Mouse (Mus musculus): ENCODE data around the gene Gm21964. TPM values are rescaled to one million over a fixed set of nuclear protein-coding genes. Genes with fewer than 3 reads are reported as not detected.

Gene Gm21964
- polyA plus RNA-seq, 1 experiment: not detected

- no peaks in the 10 kb centered on the region for H3K36me3 ChIP-seq (replicated peaks; ENCODE audit: low read length)
- H3K4me3 ChIP-seq (replicated peaks): no peak overlapping the region
- TF ChIP-seq GATA1 (IDR thresholded peaks at IDR 0.05; ENCODE audit: borderline replicate concordance, low read length): no peak
- no peak for TF ChIP-seq FLI1 (IDR thresholded peaks at IDR 0.05; ENCODE audit: low read length)
- H3K4me1 ChIP-seq: no peaks in the 10 kb centered on the region
- H3K27me3 ChIP-seq (replicated peaks): no peaks in the 10 kb centered on the region
- peaks cover 21% of the 10 kb centered on the region; the same call in 1 of the 2 replicates for H3K9me3 ChIP-seq
These were observed 39.1 kb downstream of the Gm21964 start for GRCm38 (mm10) chr8:110140156-110140555.

GRCm38 (mm10) chr8:110140770-110141169 is 39.8 kb downstream of the Gm21964 start:
- Histone ChIP-seq H3K4me1 (no peaks in the 10 kb centered on the region), H3K27me3 (replicated peaks) (no peaks in the 10 kb centered on the region), H3K36me3 (replicated peaks; ENCODE audit: low read length) (no peaks in the 10 kb centered on the region), H3K9me3 (peaks cover 21% of the 10 kb centered on the region; the same call in 1 of the 2 replicates), H3K4me3 (replicated peaks) (no peak overlapping the region)
- TF ChIP-seq GATA1 (IDR thresholded peaks at IDR 0.05; ENCODE audit: borderline replicate concordance, low read length) (no peak), FLI1 (IDR thresholded peaks at IDR 0.05; ENCODE audit: low read length) (no peak)

DNA sequence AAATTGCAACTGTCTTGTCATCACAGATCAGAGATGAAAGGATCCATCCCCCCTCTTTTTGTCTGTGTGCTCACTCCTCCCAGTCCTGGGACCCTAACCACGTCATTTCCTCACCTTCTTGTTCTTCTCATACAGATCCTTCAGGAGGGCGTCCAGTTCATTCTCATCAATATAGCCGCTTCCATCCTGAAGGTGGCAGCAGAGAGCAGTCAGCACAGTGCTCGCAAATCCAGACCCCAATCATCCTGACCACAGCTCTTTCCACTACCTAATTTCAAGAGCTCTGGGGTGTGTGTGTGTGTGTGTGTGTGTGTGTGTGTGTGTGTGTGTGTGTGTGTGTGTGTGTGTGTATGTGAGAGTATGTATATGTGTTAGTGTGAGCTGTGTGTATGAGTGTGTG is 44.5 kb downstream of the Gm21964 start:
- TF ChIP-seq GATA1 (IDR thresholded peaks at IDR 0.05; ENCODE audit: borderline replicate concordance, low read length) (no peak), FLI1 (IDR thresholded peaks at IDR 0.05; ENCODE audit: low read length) (no peak)
- Histone ChIP-seq H3K4me3 (replicated peaks) (no peak overlapping the region), H3K27me3 (replicated peaks) (peaks cover 2% of the 10 kb centered on the region), H3K36me3 (replicated peaks; ENCODE audit: low read length) (no peaks in the 10 kb centered on the region), H3K4me1 (no peaks in the 10 kb centered on the region), H3K9me3 (peaks cover 10% of the 10 kb centered on the region; the same call in 1 of the 2 replicates)

DNA sequence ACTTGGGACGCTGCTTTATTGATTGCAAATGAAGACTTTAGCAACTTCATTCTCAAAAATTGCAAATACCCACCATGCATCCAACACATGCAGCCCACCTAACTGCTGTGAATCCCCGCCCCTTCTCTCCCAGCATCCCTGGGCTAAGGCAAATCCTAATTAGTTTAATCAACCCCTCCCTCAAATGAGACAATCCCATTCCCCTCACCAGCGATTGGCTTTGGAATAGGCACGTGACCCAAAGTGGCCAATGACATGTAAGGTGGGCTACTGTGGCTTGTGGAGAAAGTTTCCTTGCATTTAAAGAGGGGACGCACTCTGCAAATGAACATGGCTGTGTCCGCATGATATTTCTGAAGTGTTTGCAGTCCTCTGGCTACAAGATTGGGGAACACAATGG is 51.9 kb downstream of the Gm21964 start:
- Histone ChIP-seq H3K4me1 (no peaks in the 10 kb centered on the region), H3K36me3 (replicated peaks; ENCODE audit: low read length) (no peaks in the 10 kb centered on the region), H3K27me3 (replicated peaks) (peaks cover 2% of the 10 kb centered on the region), H3K4me3 (replicated peaks) (no peak overlapping the region), H3K9me3 (peaks cover 5% of the 10 kb centered on the region; the same call in 1 of the 2 replicates)
- TF ChIP-seq GATA1 (IDR thresholded peaks at IDR 0.05; ENCODE audit: borderline replicate concordance, low read length) (no peak), FLI1 (IDR thresholded peaks at IDR 0.05; ENCODE audit: low read length) (no peak)

Other genes with a start within 250 kb of the Gm21964 start
- 0.45 TPM in 1 of 2 replicates, not detected in the other for gene Phlpp2, start 232.7 kb upstream of the Gm21964 start, polyA plus RNA-seq (2012; ENCODE audit: insufficient read depth, low replicate concordance)
- gene Marveld3, start 139.0 kb upstream of the Gm21964 start, polyA plus RNA-seq (2012; ENCODE audit: insufficient read depth, low replicate concordance): not detected in 2 replicates
- not detected in 2 replicates for gene Tat, start 110.8 kb upstream of the Gm21964 start, polyA plus RNA-seq (2012; ENCODE audit: insufficient read depth, low replicate concordance)
- gene Chst4, start 61.5 kb upstream of the Gm21964 start, polyA plus RNA-seq (2012; ENCODE audit: insufficient read depth, low replicate concordance): not detected in 2 replicates
- not detected in 2 replicates for gene Zfp612, start 21.5 kb upstream of the Gm21964 start, polyA plus RNA-seq (2012; ENCODE audit: insufficient read depth, low replicate concordance)
- not detected in 2 replicates for gene Gm17720, start 1.5 kb downstream of the Gm21964 start, polyA plus RNA-seq (2012; ENCODE audit: insufficient read depth, low replicate concordance)
- gene Calb2, start 67.0 kb downstream of the Gm21964 start, polyA plus RNA-seq (2012; ENCODE audit: insufficient read depth, low replicate concordance): not detected in 2 replicates
- gene Cmtr2, start 114.5 kb downstream of the Gm21964 start, polyA plus RNA-seq (2012; ENCODE audit: insufficient read depth, low replicate concordance): 0.47 TPM in 1 of 2 replicates, not detected in the other
- gene Hydin, start 165.8 kb downstream of the Gm21964 start, polyA plus RNA-seq (2012; ENCODE audit: insufficient read depth, low replicate concordance): not detected in 2 replicates

All from megakaryocyte, embryonic 14.5 days (primary cell).